Mouse (Mus musculus) T-helper 2 cell (primary cell): ENCODE data around the gene Pi4ka.
"Not testable (repeated sequence)": the region's sequence is repeated elsewhere in the genome, so short reads cannot be mapped to it uniquely, and the experiment has no call there.

ENCODE experiments used
- in situ Hi-C: fragments of 300-600 bp; cut with MboI, MseI; formaldehyde crosslinking; loops from one replicate; pipeline ENCODE4 v1.15.1; 2025; ENCODE audit warnings: high pct_unique_total_duplicates

The Pi4ka gene

DNA sequence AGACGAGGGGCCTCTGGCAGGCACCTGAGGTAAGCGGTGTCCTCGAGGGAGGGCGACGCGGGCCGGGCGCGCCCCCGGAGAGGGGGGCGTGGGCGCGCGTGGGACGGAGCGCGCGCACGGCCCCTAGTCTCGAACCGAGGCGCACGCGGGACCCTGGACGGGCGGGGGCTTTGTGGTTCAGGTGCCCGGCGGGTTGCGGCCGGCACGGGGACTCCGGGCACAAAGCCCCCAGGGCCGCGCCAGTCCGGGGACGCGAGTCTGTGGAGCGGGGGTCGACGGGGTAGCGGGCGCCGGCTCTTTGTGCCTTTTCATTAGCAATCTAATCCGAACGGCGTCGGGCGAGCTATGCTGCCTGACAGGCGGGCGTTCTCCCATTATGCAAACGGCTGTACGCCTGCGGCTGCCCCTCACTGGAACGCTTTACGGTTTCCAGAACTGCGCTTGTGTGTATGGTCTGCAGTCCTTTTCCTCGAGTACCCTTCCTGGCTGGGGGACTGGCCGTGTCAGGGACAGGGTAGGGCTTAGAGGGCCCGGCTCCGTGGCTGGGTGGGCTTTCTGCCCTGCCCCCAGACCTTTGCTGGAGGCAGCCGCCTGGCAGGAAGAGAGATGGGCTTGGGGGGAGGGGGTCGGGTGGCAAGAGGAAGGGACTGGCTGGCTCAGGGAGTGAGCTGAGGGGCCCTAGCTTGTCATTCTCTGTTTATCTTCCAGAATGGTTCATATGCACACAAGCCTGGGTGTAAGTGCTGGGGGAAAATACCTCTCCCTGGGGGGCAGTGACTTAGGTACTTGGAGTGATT lies 172.2 kb downstream of the Pi4ka start:
- in situ Hi-C loops = no loop called here

DNA sequence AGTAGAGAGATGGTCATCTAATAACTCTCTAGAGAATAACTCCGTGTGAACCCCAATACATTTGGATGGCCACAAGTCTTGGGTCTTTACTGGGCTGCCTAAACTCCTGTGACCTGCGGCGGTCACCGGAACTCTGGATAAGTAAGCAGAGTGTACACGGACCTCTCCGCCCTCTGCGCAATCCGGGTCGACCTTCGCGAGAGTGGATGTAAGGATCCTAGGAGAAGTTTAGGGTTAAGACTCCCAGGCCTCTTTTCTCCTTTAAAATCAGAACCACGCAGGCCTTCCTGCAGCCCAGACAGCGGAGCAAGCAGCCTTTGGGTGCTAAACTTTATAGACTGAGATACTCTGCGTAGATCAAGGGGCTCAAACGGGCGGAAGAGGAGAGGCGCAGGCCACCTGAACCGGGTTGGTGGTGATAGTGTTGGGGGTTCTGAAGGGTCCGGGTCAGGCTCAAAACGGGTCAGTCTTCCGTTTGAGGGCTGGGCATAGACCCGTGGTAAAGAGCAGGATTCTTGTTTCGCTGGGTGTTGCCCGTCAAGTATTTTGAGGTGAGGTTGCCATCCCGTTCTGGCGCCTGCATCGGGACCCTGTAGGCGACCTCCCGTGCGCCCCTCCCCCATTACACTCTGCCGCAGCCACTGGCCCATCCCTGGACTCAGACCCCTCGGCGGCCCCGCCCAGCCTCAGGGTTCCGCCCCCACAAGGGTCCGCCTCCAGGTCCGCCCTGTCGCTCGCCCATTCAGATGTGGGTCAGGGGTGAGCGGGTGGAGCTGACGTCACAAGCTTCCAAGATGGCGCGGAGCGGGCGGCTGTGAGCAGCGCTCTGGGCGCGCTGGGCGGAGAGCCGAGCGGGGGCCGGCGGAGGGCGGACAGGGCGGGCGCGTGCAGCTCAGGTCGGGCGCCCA lies 173.1 kb downstream of the Pi4ka start, which contains the start of gene Hic2:
Gene Hic2, plus strand, starts transcription at position 779 of the 908 bp plus-strand sequence.
- in situ Hi-C loops = no loop called here

DNA sequence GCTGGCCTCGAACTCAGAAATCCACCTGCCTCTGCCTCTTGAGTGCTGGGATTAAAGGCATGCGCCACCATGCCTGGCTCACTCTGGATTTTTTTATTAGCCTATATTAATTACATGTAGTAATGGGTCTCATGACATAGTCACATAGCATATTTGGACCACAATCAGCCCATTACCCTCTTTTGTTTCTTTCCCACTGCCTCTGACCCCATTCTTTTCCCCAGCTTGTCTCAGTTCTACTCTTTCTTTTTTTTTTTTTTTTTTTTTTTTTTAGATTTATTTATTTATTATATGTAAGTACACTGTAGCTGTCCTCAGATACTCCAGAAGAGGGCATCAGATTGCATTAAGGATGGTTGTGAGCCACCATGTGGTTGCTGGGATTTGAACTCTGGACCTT lies 174.6 kb downstream of the Pi4ka start:
- in situ Hi-C loops = not testable (repeated sequence)
